Mouse (Mus musculus) R1 (cell line): Measurements from ENCODE around the gene Fgf2.
A peak's percentile ranks its signal among the peaks of the same experiment; 100 is the strongest.

Source experiments
- DNase-seq: peaks from one replicate; pipeline ENCODE4 v3.0.0-alpha.2; 2018; ENCODE audit warnings: low read depth, low spot score

The Fgf2 gene

DNA sequence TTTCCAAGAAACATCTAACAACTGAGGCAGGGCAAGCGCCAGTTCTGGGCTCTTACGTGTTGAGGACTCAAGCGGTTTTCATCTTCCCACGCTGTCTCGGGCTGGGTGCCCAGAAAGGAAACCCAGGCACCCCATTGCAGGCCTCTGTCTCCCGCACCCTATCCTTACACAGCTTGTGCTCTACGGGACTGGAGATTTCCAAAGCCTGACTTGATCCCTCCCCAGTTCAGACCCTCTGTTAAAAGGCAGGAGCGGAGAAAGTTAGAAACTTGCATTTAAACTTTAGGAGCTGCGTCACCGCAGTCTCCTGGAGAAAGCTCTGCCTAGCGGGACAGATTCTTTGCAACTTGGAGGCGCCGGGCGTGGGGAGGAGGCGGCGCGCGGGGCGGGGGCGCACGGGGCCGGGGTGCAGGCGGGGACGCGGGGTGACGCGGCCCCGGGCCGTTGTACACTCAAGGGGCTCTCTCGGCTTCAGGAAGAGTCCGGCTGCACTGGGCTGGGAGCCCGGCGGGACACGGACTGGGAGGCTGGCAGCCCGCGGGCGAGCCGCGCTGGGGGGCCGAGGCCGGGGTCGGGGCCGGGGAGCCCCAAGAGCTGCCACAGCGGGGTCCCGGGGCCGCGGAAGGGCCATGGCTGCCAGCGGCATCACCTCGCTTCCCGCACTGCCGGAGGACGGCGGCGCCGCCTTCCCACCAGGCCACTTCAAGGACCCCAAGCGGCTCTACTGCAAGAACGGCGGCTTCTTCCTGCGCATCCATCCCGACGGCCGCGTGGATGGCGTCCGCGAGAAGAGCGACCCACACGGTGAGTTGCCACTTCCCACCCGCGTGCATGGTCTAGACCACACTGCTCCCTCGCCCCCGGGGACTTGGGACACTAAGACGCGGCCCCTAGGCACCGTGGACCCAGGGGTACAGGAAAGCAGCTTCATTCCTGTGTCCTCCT is at the start of gene Fgf2:
Fgf2 (plus strand) TSS at position 126 of the 945 bp plus-strand sequence.
- DNase-seq: peak; percentile 34

DNA sequence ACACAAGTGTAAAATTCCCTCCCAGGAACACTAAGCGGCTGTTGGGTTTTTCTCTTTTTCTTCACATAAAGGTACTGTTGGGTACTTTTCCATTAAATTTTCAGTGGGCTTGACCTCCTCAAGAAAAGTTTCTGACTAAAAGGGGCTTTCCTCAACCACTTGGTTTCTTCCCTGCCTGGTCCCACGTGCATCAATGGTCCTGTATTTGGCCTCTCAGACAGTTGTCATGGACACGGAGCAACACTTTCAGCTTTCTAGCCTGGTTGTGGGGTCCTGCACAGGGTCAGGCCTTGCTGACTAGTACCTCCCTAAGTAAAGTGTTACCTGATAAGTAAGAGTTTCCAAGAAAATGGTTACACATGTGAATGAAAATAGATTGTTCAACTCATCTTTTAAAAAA is 48.7 kb upstream of the Fgf2 start:
- no peak for DNase-seq

DNA sequence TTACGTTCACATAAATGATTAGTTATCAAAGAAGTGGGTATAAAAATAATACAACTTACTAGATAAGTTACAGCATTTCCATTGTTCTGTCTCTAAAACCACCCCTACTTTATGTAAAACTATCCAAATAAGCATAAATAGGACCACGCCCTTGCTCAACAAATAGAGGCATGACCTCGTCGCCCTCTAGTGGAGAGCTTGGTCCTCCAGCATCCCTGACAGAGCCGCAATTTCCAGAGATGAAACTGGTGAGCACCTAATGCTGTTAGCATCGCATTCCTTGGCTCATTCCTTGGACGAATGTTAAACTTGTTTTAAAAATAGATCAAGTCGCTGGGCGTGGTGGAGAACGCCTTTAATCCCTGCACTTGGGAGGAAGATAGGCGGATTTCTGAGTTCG is 45.5 kb upstream of the Fgf2 start:
- DNase-seq: peak; percentile 86

DNA sequence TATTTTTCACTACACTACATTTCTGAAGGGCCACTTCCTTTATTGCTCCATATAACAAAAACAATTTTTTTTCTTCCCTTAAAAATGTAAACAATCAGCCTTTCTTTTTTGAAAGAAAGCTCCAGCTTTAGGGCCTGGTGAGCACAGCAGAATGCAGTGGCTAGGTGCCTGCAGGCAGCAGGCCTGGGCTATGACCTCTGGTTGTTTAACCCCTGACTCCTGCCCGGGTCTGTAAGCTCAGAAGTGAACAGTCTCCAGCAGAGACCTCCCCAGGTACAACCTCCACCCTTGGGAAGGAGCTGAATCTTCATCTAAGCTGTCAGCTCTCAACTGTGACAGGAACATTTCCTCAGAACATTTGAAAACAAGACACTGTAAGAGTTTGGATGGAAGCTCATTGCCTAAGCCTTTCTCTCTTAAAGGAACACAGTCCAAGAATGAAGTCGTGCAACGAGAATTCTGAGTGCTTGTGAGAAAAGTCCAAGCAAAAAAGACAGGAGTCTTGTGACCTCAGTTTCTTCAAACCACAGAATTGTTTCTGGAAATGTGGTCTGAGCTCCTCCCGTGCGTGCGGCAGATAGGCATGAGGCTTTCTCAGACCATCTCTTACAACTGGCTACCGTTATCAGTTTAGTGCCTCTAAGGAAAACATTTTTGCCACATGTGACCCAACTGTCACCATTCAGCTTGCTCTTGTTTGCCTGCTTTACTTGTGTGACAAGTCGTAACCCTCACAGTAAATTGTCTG is 44.6 kb upstream of the Fgf2 start:
- no peak for DNase-seq

DNA sequence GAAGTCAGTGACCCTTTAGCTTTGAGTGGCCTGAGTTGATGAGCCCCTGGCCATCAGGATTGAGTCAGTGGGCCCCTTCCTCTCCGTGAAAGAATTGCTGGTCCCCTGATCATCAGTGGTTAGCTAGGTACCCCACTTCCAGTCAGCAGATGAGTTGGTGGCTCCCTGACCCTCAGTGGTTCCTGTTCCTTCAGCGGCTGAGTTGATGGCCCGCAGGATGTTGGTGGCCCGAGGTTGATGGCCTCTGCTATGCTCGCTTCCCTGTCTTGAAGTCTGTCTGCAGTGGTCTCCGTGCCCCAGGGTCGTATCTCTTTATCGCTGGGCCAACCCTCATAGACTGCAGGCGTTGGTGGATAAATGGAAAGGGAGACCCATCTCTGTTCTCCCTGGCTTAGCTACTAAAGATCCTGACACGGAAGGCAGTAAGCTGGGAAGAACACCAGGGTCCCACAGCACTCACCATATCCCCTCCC is 36.2 kb upstream of the Fgf2 start:
- DNase-seq: no peak

DNA sequence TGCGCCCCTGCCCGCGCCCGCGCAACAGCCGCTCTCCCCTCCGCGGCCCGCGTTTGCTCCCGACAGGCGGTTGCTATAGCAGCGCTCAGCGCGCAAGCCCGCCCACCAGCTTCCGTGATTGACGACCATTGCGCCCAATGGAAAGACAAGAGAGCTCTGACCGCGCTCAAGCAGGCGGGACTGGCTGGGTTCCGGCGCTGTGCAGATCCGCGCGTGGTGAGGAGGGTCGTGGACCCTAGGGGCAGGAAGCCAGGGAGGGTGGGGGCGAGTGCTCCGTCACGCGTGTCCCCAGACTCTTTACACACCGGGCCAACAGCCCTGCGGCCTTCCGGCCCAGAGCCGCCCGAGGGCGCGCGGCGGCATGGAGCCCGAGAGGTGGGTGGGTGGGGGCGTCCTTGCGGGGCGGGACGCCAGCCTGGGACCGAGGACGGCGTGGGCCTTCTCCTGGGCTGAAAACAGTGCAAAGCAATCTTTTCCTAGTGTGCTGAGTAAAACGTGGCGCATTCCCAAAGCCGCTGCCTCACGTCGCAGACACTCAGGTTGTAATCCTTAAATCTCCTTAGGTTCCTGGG is 35.7 kb upstream of the Fgf2 start, which contains the start of the genes Bbs12 and Cetn4:
Bbs12 (plus strand) TSS at position 185 of the 572 bp plus-strand sequence.
Cetn4 (minus strand) TSS at position 339 of the 572 bp plus-strand sequence.
- DNase-seq: peak; percentile 94

DNA sequence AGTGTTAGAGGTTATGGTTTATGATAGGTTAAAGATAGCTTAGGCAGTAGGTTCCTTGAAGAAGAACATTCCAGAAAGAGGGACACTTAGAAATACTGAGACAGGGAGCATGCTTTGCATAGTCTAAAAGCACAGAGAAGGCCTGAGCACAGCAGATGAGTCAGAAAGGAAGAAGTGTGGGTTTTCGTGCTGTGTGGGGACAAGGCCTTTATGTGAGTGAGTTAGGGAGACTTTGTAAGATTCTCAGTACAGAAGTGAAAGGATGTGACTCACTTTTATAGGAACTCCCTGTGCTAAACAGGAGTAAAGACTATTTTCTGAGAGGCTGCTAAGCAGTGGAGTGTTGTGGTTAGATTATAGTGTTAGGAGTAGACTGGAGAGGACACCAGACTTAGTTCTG is 34.8 kb upstream of the Fgf2 start:
- peak; percentile 11 for DNase-seq

DNA sequence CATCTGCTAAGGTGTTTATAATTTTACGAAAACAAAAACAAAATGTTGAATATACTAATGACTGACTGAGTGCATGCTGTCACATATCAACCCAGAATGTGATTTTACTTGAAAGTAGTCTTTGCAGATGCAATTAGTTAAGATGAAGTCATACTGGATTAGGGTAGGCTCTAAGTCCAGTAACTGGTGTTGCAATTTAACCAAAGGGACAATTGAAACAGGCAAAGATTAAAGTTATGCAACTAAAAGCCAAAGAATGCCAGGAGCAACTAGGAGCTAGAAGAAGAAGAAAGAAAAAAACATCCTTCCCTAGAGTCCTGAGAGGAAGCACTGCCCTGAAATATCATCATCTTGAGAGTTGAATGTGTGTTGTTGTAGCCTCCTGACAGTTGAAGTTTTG is 31.9 kb upstream of the Fgf2 start:
- no peak for DNase-seq

DNA sequence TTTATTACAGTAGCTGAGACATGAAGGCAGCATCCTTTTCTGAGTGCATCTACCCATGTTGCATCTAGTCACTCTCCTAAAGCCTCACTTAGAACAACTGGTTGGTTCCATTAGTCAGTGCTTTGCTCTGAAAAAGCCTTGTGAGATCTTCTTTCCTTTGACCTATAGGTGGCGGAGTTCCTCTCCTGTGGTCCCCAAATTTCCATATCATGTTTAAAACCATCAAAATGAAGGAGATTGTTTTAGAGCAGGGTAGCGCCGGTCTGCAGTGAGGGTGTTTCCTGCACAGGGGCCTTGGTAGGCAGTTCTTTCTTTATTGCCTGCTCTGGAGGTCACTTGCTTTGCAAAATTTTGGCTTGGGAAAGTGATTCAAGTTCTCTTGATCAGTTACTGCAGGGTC is 23.8 kb upstream of the Fgf2 start:
- DNase-seq: no peak

DNA sequence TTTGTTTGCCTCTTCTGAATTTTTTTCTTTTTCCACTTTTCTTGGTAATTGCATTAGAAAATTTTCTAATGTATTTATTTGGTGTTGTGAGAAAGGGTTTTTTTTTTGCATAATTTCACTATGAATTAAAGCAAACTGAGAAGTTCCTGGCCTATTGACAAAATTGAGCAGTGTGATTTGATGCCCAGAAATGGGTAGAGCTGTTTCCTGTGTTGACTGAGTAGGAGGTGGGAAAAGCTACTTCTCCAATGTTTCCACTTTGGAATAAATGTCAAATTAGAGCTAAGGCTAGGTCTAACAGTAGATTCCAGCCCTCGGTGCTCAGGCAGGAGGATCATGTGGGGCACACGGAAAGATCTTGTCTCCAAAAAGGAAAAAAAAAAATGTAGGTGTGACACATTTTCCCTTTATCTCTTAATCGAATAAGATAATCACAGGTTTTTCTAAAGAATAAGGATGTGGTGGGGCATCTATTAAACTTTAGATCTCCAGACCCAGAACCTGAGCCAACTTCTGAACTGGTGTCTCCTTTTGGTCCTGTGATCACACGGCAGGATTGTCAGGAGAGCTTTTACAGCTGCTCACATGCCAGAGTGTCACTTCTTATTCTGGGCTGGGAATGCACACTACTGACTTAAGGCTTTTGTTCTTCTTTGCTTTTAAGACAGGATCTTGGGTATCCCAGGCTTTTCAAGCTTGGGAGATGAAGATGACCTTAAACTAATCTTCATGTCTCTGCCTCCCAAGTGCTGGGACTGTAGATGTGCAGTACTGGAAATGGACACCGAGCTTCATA is 22.6 kb upstream of the Fgf2 start:
- no peak for DNase-seq

DNA sequence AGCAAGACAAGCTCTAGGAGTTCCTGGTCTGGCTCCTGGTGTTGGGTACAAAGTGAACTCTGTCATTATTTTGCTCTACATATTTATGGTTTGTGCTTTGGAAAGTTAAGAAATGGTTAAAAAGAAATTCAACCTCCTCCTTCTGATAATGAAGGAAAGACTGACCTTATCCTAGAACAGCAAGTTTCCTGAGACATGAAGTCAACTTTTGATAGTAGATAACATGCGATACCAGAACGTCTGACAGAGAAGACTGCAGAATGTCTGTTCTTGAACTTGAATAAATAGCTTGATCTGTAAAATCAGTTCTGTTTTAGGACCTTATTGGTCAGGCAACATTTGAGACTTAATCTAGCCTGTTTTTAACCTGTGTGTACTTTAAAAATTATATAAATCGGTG is 21.5 kb upstream of the Fgf2 start:
- DNase-seq: no peak

DNA sequence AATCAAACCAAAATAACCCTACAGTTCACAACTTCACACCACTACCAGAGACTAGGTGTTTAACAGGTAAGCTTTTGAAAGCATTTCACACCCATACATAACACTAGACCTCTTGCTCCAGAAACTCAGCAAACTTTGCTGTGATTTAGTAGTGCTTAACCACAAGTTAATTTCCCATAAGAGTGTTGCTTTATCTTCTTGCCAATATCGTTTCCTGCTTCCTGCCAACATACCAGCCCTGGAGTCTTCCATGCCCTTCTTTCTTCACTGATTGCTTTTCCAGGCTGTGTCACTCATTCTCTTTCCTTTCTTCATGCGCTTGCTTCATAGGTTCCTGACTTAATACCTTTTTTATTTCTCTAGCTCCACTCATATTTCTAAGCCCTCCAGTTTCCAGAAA is 19.7 kb upstream of the Fgf2 start:
- no peak for DNase-seq

DNA sequence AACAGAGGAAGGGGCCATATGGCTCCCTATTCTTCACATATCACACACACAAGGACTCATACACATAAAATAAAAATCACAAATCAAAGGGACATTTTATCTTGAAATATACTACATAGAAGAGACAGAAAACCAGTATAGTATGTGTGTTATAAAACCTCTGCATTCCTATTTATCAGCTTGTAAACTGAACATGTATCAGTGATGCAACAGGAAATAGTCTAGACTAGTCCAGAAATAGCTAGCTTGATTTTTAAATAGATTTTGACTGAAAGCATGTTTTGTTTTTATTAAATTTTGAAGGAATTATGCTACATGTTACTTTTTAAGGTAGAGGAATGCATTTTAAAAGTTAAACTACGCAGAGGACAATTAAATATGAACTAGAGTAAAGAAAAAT is 18.2 kb upstream of the Fgf2 start:
- no peak for DNase-seq

DNA sequence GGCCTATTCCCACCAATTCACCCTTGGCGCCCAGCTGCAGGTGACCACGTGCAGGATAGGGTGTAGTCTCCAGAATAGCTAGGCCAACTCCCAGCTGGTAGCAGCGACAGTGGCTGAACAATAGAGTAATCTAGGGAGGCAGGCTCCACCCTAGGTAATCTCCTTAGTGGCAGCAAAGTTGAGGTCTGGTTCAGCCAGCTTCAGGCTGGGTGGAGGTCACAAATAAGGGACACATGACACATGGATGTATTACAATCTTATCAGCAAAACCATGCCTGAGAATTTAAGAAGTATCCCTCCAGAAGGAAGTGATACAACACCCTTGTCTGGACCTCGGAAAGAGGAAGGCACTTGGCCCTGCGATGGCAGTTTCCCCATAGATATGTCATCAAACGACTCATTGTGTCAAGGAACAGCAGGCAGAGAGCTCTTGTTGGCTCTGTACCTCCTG is 16.1 kb upstream of the Fgf2 start:
- no peak for DNase-seq

DNA sequence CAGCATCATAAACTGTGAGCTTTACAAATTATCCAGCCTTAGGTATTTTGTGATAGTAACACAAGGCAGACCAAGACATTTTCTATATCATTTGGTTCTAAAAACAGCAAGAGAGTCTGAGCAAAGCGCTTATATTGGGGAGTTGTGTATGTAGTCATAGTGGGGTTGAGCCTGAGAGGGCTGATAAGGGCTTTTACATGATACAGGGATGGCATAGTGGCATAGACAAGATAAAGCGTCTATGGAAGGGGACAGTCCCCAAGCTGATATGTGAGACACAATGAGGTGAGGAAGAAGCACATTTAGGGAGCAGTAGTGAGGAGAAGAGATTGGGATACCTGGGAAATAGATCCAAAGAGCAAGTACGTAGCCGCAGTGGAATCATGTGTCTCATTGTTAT is 14.1 kb upstream of the Fgf2 start:
- no peak for DNase-seq

DNA sequence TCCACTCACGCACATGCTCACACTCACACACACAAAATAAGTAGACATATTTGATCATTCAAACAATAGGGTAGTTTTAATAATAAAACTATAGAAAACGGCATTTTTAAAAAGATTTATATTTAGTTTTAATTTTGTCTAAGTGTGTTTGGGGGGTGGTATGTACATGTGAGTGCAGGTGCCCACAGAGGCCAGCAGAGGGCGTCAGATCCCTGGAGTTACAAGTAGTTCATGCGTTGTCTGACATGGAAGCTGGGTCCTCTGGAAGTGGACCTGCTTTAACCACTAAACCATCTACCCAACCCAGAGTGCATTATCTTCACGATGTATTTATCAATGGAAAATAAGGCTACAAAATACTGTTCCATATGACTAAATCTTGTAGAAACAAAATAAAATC is 7.0 kb upstream of the Fgf2 start:
- peak; percentile 74 for DNase-seq

DNA sequence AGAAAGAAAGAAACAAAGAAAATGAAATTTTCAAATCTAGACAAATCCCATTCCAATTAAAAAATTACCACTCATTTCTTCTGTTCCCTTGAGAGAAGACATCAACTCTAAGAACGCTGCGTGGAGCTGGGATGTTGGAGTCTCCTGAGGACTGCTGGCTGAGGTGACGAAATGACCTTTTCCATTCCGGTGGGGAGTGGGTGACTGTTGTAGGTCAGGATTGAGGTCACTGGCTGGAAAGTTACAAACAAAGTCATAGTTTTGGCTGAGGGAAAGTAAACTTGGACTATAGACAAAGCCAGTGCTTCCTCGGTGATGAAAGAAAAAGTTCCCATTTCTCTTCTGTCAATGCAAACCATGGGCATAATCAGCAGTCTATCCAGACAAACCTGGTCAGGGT is 5.3 kb upstream of the Fgf2 start:
- DNase-seq: no peak

DNA sequence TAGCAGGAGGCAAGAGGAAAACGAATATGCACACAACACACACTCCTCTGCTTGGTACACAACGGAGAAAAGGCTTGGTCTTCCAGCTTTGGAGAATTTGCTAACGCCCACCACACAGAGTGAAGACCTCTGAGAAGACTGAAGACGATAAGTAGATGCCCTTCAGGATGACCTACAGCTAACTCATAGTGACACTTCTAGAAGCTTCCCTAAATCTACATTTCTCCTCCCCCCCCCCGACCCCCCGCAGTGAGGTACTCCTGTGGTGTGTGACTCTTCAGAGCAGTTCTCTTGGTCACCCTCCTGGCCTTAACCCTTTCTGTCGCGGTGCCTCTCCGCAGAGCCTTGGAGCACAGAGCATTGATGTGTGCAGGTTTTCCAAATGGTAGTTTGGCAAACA is 475 bp upstream of the Fgf2 start:
- DNase-seq: peak; percentile 28

DNA sequence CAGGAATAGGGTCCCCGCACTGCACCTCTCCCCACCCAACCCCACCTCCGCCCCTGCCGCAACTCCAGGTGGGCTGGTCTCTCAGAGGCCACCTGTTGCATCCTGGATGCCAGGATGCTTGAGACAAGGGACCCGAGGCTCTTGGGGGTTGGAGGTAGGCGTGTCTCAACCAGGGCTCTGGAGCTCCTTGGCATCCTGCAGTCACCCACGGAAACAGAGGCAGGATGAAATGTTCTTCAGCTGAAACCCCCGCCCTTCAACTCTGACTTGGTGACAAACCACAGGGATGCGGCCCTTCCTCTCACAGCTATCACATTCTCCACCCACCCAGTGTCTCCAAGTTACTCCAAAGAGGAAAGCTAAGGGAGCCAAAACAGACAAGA is 1.0 kb downstream of the Fgf2 start:
- DNase-seq: peak; percentile 38

DNA sequence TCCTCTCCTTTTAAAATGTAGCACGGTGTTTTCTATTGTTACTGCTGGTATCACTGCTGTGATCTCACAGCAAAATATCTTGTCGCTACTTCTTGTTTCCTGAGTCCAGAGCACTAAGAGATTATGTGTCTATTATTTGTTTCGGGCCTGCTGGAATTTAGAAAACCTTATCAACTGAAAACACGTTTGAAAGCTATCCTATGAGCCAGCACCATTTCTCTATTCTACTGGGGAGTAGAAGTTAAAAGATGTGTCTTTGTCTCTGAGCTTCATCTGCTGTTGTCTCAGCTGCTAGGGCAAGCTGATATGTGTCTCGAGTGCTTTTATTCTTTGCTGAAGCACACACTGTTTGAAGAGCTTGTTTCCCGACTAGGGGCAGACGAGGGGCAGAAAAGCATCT is 2.2 kb downstream of the Fgf2 start:
- DNase-seq: no peak

DNA sequence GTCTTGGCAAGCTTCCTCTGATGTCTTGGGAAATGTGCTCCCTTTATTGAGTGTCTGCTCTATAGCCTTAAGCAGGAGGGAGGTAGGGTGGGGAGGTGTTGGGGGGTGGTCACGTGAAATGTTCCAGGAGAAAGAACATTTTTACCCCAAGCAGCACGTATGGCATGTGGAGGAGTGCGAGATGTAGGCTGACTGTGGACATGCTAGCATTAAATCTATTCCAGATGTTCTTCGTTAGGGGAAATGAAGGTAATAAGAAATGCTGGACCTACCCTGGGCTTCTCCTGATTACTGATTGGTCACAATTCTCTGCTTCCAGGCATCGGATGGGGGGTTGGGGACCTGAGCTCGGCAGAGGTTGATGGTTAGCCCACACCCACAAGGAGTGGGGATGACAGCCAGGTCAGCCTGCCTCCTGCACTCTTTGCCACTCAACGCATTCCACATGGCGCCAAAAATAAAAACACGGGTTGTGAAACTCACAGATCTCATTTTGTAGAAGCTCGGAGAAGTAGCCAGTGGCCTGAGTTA is 5.9 kb downstream of the Fgf2 start:
- no peak for DNase-seq
